Mouse (Mus musculus) heart, adult 2 months (tissue): ENCODE results near the gene Nek2.

Source experiments
- CTCF ChIP-seq: fragments of 200-600 bp; IDR thresholded peaks from 2 replicates; pipeline ENCODE4 v1.8.1; 2022; ENCODE audit warnings: antibody characterized with exemption, mild to moderate bottlenecking, moderate library complexity
- EP300 ChIP-seq: fragments of 200-500 bp; IDR thresholded peaks from 2 replicates; pipeline ENCODE4 v1.6.1; 2011; ENCODE audit warnings: low read depth, low read length, control low read depth; ENCODE audit not compliant: insufficient read depth
- POLR2A ChIP-seq: fragments of 200-500 bp; IDR thresholded peaks from 2 replicates; pipeline ENCODE4 v1.6.1; 2011; ENCODE audit warnings: mild to moderate bottlenecking, low read depth, low read length, control low read depth; ENCODE audit not compliant: insufficient read depth

GRCm38 (mm10) chr1:191878518-191878921, 57.3 kb downstream of the Nek2 start:
- no peak for TF ChIP-seq POLR2A
- TF ChIP-seq CTCF: no peak
- TF ChIP-seq EP300: no peak
